Mouse (Mus musculus) stomach, embryonic 16.5 days (tissue): Measurements from ENCODE around the gene 1700030K09Rik. TPM values are rescaled to one million over a fixed set of nuclear protein-coding genes. Genes with fewer than 3 reads are reported as not detected.

Source experiments
- microRNA-seq: library from miRNA; unstranded; fragments of <30 nt; microRNA quantifications from one replicate; pipeline ENCODE4, GENCODE M21; 2016
- polyA plus RNA-seq: library from polyadenylated mRNA; unstranded; fragments of >200 nt; fragmentation: Nextera tagmentation; extraction: Ambion mirVana; gene quantifications from 2 replicates; pipeline ENCODE4 v1.2.1, GENCODE M21; 2015

The 1700030K09Rik gene
- polyA plus RNA-seq, 1 experiment from 2014 or later = 13.5 TPM

Small RNA genes within 50 kb of the gene (microRNA-seq; reads per million reads assigned to microRNA genes)
- gene Mir7068 = 0.66 reads per million

Other genes with a start within 250 kb of the 1700030K09Rik start
- gene Cib3, start 231.0 kb upstream of the 1700030K09Rik start, polyA plus RNA-seq = not detected in 2 replicates
- gene Gm11034, start 230.2 kb upstream of the 1700030K09Rik start, polyA plus RNA-seq = not detected in 2 replicates
- 72.7 and 73.7 TPM in 2 replicates for gene Fam32a, start 224.2 kb upstream of the 1700030K09Rik start, polyA plus RNA-seq
- gene Ap1m1, start 203.9 kb upstream of the 1700030K09Rik start, polyA plus RNA-seq = 90.3 and 97.1 TPM in 2 replicates
- gene Gm10282, start 138.6 kb upstream of the 1700030K09Rik start, polyA plus RNA-seq = 19.2 and 30.6 TPM in 2 replicates
- gene Klf2, start 124.8 kb upstream of the 1700030K09Rik start, polyA plus RNA-seq = 3.8 and 4.0 TPM in 2 replicates
- gene Eps15l1, start 22.4 kb upstream of the 1700030K09Rik start, polyA plus RNA-seq = 52.6 and 54.2 TPM in 2 replicates
- 3.7 and 4.7 TPM in 2 replicates for gene Calr3, start within 50 bp of the 1700030K09Rik start, polyA plus RNA-seq
- 45.6 and 49.4 TPM in 2 replicates for gene Cherp, start 31.3 kb downstream of the 1700030K09Rik start, polyA plus RNA-seq
- gene Slc35e1, start 48.7 kb downstream of the 1700030K09Rik start, polyA plus RNA-seq = 6.6 and 6.8 TPM in 2 replicates
- gene Med26, start 104.4 kb downstream of the 1700030K09Rik start, polyA plus RNA-seq = 13.2 and 14.7 TPM in 2 replicates
- 120 and 127 TPM in 2 replicates for gene Smim7, start 127.2 kb downstream of the 1700030K09Rik start, polyA plus RNA-seq
- gene Tmem38a, start 128.2 kb downstream of the 1700030K09Rik start, polyA plus RNA-seq = 20.9 and 36.5 TPM in 2 replicates
- 0.09 and 0.51 TPM in 2 replicates for gene Nwd1, start 202.8 kb downstream of the 1700030K09Rik start, polyA plus RNA-seq